Comparison of ENCODE assay signal across 9 mouse cellular contexts in genomic region chr1:127577083-127577482, GRCm38 (mm10).
DNase-seq lines count a peak whose midpoint lies in the region; ATAC-seq lines count a peak whose summit lies in the region.
"Had no signal": no experiment of that assay in that cellular context is flagged by ENCODE, and none has a peak within 500 bp of the region (broad histone marks: within the 10 kb centered on the region; RNA-seq: fewer than 3 reads in every experiment).

No protein-coding gene starts in this region.

- H3K27me3 ChIP-seq in forebrain, embryonic 12.5 days = peaks cover 8% of the 10 kb centered on the region; the same call in 1 of the 2 replicates
- H3K27me3 ChIP-seq in midbrain, embryonic 11.5 days (ENCODE audit: control insufficient read depth, insufficient read depth, low read length) = no peaks in the 10 kb centered on the region

- H3K9ac ChIP-seq in forebrain, embryonic 12.5 days = no peak overlapping the region
- H3K9ac ChIP-seq in midbrain, embryonic 11.5 days (ENCODE audit: low read length) = no peak overlapping the region

- ATAC-seq in forebrain, embryonic 12.5 days (ENCODE audit: low FRiP score) = peak; percentile 71
- peak; percentile 38 for ATAC-seq in midbrain, embryonic 11.5 days (ENCODE audit: low FRiP score)

- DNase-seq in spleen, adult 18-20 months = peak; percentile 19 to 39
- no peak for DNase-seq in spleen, postnatal 14 days (ENCODE audit: low spot score in 2 of 2)
- peak; percentile 89 for DNase-seq in midbrain, embryonic 11.5 days (ENCODE audit: low spot score, missing footprints)
- DNase-seq in frontal cortex, postnatal 36 days (ENCODE audit: low spot score in 2 of 2) = no peak
- DNase-seq in layer of hippocampus, adult 18-20 months (ENCODE audit: low spot score in 2 of 2) = no peak
- no peak for DNase-seq in urinary bladder, postnatal 10 days (ENCODE audit: low spot score)
- DNase-seq: adrenal gland, postnatal 10 days; kidney, adult 18-20 months had no signal

- no peaks in the 10 kb centered on the region for H3K36me3 ChIP-seq in forebrain, embryonic 12.5 days (replicated peaks)
- H3K36me3 ChIP-seq in midbrain, embryonic 11.5 days (ENCODE audit: control insufficient read depth, insufficient read depth, low read length) = no peaks in the 10 kb centered on the region

- peaks cover 28% of the 10 kb centered on the region for H3K4me1 ChIP-seq in forebrain, embryonic 12.5 days
- peaks cover 21% of the 10 kb centered on the region for H3K4me1 ChIP-seq in midbrain, embryonic 11.5 days (ENCODE audit: control insufficient read depth, insufficient read depth, low read length)

- H3K4me3 ChIP-seq in forebrain, embryonic 12.5 days (replicated peaks) = no peak overlapping the region
- H3K4me3 ChIP-seq in midbrain, embryonic 11.5 days (ENCODE audit: low read depth, low read length) = no peak overlapping the region

- WGBS in forebrain, embryonic 12.5 days = 36% methylated on average over 7 of the region's 7 CpGs
- 60% methylated on average over 7 of the region's 7 CpGs for WGBS in midbrain, embryonic 11.5 days

- peak overlapping the region; percentile 62 for H3K27ac ChIP-seq in forebrain, embryonic 12.5 days
- no peak overlapping the region for H3K27ac ChIP-seq in midbrain, embryonic 11.5 days (ENCODE audit: low read depth, low read length)

- peak overlapping the region; percentile 36 for H3K4me2 ChIP-seq in forebrain, embryonic 12.5 days
- H3K4me2 ChIP-seq in midbrain, embryonic 11.5 days = no peak overlapping the region

- H3K9me3 ChIP-seq in forebrain, embryonic 12.5 days = no peaks in the 10 kb centered on the region
- H3K9me3 ChIP-seq in midbrain, embryonic 11.5 days (ENCODE audit: control insufficient read depth, low read length) = no peaks in the 10 kb centered on the region

Comparison
In these comparisons a context has a peak if more than half of its experiments do, and no peak if none do; other contexts are left out.
1. DNase-seq: peak in spleen, adult 18-20 months (2 of 2) and midbrain, embryonic 11.5 days (single experiment); none in spleen, postnatal 14 days (0 of 2), frontal cortex, postnatal 36 days (0 of 2), layer of hippocampus, adult 18-20 months (0 of 2) and urinary bladder, postnatal 10 days (single experiment).